Mouse (Mus musculus) intestine, embryonic 16.5 days (tissue): ENCODE data around the gene 4930404N11Rik. TPM values are rescaled to one million over a fixed set of nuclear protein-coding genes. Genes with fewer than 3 reads are reported as not detected.

ENCODE experiments used
- ATAC-seq: fragments of 200-750 bp; cut with Nextera tagmentation; 2 replicates; pipeline ENCODE4 v1.8.0; 2017; ENCODE audit warnings: moderate TSS enrichment, moderate library complexity
- H3K27ac ChIP-seq: fragments of 300-500 bp; sonication (generic); 2 replicates; pipeline ENCODE4 v1.5.1; 2014; ENCODE audit warnings: mild to moderate bottlenecking, low read length
- H3K27me3 ChIP-seq: fragments of 300-500 bp; sonication (generic); replicated peaks from 2 replicates; pipeline ENCODE4 v1.6.1; 2014; ENCODE audit warnings: low read length, control low read depth, mixed read lengths; ENCODE audit not compliant: control insufficient read depth, insufficient read depth
- H3K36me3 ChIP-seq: fragments of 300-500 bp; sonication (generic); 2 replicates; pipeline ENCODE4 v1.6.1; 2014; ENCODE audit warnings: low read length, control low read depth; ENCODE audit not compliant: control insufficient read depth, insufficient read depth
- H3K4me1 ChIP-seq: fragments of 300-500 bp; sonication (generic); 2 replicates; pipeline ENCODE4 v1.6.1; 2014; ENCODE audit warnings: low read length, control low read depth, mixed read lengths; ENCODE audit not compliant: control insufficient read depth, insufficient read depth
- H3K4me2 ChIP-seq: fragments of 300-500 bp; sonication (generic); 2 replicates; pipeline ENCODE4 v1.6.1; 2014; ENCODE audit warnings: low read depth, low read length, control low read depth
- H3K4me3 ChIP-seq: fragments of 300-500 bp; sonication (generic); 2 replicates; pipeline ENCODE4 v1.5.1; 2014; ENCODE audit warnings: mild to moderate bottlenecking, low read length
- H3K9ac ChIP-seq: fragments of 300-500 bp; sonication (generic); 2 replicates; pipeline ENCODE4 v1.6.1; 2014; ENCODE audit warnings: low read depth, low read length
- H3K9me3 ChIP-seq: fragments of 300-500 bp; sonication (generic); 2 replicates; pipeline ENCODE4 v1.6.1; 2016; ENCODE audit warnings: low read length, control low read depth; ENCODE audit not compliant: control insufficient read depth
- WGBS: fragments of 180-500 bp; shearing (Covaris S2); extraction: QIAGEN DNeasy Blood & Tissue Kit; methylation state at CpG from one replicate; pipeline ENCODE4 v1.1.7; 2014; 5-methylcytosine and 5-hydroxymethylcytosine counted together
- polyA plus RNA-seq: library from polyadenylated mRNA; unstranded; fragments of >200 nt; fragmentation: Nextera tagmentation; extraction: Ambion mirVana; gene quantifications from 2 replicates; pipeline ENCODE4 v1.2.1, GENCODE M21; 2015

Gene 4930404N11Rik
- polyA plus RNA-seq, 1 experiment from 2014 or later, result 1.4 TPM

DNA sequence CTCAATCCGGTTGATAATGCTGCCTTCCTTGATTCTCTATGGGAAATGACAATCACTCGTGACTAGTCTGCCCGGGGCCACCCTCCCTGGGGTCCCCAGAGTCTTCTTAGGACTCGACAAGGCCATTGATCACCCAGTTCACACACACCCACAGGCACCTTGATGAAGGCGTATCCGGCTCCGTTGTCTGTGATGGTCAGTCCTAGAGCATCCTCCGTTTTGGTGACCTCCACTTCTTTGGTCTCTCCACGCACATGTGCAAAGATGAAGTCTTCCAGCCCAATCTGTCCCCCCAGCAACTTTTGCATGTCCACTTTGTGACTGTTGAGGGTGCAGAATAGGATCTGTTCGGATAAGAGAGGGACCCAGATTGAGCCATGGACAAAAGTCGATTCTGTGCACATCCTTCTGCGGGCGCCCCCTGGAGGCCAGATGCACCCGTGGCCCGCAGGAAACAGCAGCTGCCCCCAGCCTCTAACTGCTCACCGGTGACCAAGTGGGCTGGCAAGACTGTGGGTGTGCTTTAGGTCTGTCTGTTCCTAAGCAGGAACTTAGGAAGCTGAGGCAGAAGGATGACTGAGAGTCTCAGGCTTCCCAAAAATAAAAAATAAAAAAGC is 24.2 kb downstream of the 4930404N11Rik start:
- H3K9ac ChIP-seq, result no peak overlapping the region
- peaks cover 13% of the 10 kb centered on the region; the same call in 1 of the 2 replicates for H3K27me3 ChIP-seq
- no peak overlapping the region for H3K4me3 ChIP-seq
- H3K4me2 ChIP-seq, result no peak overlapping the region
- peaks cover 21% of the 10 kb centered on the region for H3K4me1 ChIP-seq
- no peaks in the 10 kb centered on the region for H3K9me3 ChIP-seq
- ATAC-seq, result no peak
- no peaks in the 10 kb centered on the region for H3K36me3 ChIP-seq
- 36% methylated on average over 16 of the region's 16 CpGs for WGBS
- no peak overlapping the region for H3K27ac ChIP-seq

DNA sequence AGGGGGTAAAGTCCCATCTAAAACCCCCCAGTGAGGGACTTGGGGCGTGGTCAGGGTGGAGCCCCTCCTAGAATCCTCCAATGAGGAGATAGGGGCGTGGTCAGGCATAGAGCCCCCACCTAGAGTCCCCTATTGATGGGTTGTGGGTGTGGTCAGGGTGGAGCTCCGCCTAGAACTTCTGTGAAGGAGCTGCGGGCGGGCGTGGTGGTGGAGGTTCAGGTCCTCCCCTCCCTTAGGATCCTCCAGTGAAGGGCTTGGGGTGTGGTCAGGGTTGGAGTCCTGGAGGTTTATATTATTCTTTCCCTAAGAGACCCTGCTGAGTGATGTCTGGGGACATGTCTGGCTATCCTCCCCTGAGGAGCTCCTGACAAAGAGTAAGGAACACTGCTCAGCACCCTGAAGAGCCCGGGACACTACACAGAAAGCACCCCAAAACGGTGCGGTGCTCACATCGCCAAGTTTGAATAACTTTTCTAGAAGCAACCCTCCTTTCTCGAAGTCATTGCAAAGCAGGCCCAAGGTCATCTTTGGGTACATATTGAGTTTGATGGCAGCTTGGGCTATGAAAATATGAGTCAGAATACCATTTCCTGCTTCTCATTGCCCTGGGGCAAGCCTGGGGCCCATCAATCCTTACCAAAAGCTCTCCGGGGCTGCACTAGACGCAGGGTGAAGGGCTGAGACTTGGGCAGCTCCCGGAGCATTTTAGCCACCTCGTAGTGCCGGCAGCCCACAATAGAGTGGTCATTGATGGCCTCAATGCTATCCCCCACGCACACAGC is 24.9 kb downstream of the 4930404N11Rik start:
- ATAC-seq, result no peak
- 43% methylated on average over 17 of the region's 17 CpGs for WGBS
- no peak overlapping the region for H3K9ac ChIP-seq
- peaks cover 13% of the 10 kb centered on the region; the same call in 1 of the 2 replicates for H3K27me3 ChIP-seq
- no peaks in the 10 kb centered on the region for H3K36me3 ChIP-seq
- H3K27ac ChIP-seq, result no peak overlapping the region
- no peak overlapping the region for H3K4me2 ChIP-seq
- H3K9me3 ChIP-seq, result no peaks in the 10 kb centered on the region
- H3K4me3 ChIP-seq, result no peak overlapping the region
- peaks cover 26% of the 10 kb centered on the region for H3K4me1 ChIP-seq

DNA sequence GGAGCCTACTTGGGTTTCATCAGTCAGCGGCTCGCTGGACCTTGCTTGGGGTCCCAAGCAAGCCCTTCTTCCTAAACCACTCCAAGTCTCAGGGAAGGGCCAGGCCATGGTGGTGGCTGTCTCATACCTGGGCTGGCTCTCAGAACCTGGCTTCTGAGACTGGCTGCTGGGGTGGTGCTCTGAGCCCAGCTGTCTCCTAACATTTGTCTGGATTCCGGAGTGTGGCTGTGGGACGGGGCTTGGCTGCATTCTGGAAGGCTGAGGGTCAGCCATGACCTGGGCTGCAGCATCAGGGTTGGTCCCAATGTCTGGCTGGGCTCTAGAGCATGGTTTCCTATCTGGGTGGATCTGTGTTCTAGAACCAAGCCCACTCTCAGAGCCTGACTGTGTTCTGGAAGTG is 29.1 kb downstream of the 4930404N11Rik start:
- no peak overlapping the region for H3K4me3 ChIP-seq
- H3K27me3 ChIP-seq, result peaks cover 9% of the 10 kb centered on the region; the same call in 1 of the 2 replicates
- no peak for ATAC-seq
- no peaks in the 10 kb centered on the region for H3K9me3 ChIP-seq
- peak overlapping the region; percentile 83 for H3K27ac ChIP-seq
- H3K4me1 ChIP-seq, result peaks cover 32% of the 10 kb centered on the region
- H3K36me3 ChIP-seq, result no peaks in the 10 kb centered on the region
- 91% methylated on average over 4 of the region's 4 CpGs for WGBS
- no peak overlapping the region for H3K4me2 ChIP-seq
- H3K9ac ChIP-seq, result peak overlapping the region; percentile 37

DNA sequence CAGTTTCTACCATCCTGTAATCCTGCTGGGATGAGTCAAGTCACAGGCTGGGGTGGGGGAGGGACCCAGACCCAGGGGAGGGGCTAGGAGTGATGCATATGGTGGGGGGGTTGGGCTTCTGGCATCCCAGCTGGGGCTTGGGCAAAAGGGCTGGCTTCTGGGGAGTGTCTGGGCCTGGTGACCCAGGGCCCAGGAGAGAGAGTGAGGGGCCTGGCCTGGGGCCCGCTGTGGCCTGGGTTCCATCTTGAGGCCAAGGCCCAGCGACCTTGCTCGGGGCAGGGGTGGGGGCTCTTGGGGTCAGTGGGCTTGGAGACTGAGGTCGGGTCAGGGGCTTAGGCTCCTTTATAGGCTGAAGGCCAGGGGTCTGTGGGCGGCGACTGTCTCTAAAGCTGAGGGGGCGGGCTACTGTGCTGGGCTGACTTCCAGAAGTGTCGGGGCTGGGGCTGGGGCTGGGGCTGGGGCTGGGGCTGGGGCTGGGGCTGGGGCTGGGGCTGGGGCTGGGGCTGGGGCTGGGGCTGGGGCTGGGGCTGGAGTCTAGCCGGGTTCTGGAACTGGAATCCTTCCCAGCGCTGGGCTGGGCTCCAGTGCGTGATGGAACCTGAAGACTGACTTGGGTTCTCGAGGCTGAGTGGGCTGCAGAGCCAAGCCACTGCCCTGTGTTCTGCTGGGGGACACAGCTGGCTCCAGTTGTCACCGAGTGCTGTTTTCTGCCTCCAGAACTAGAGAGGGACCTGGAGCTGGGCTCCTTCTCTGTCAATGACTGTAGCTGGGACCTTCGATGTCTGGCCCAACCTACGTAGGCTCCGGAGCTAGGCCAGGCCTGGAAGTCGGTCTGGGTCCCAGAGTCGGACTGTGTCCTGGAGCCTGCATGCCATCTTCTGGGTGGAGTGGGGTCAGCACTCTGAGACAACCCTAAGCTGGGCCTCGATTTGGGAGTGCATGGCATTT is 29.9 kb downstream of the 4930404N11Rik start:
- H3K4me1 ChIP-seq, result peaks cover 26% of the 10 kb centered on the region
- H3K27ac ChIP-seq, result peak overlapping the region; percentile 92
- peak overlapping the region; percentile 4; the same call in 1 of the 2 replicates for H3K4me2 ChIP-seq
- peaks cover 9% of the 10 kb centered on the region; the same call in 1 of the 2 replicates for H3K27me3 ChIP-seq
- H3K4me3 ChIP-seq, result no peak overlapping the region
- peak overlapping the region; percentile 48 for H3K9ac ChIP-seq
- H3K9me3 ChIP-seq, result no peaks in the 10 kb centered on the region
- peak; percentile 56 for ATAC-seq
- no peaks in the 10 kb centered on the region for H3K36me3 ChIP-seq
- WGBS, result 45% methylated on average over 19 of the region's 19 CpGs

DNA sequence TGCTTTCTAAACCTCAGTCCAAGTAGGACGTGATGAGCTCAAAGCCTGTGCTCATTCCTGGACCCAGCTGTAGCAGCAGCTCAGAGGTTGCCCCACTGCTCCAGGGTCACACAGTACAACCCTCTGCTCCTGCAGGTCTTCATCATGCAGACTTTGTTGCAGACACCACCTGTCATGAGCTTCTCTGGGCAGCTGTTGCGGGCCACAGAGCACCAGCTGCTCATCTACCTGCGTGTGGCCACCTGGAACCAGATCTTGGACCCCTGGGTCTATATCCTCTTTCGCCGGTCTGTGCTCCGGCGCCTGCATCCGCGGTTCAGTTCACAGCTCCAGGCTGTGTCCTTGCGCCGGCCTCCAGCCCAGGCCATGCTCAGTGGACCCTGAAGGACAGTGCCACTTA is 31.3 kb downstream of the 4930404N11Rik start:
- Histone ChIP-seq H3K9ac (peak overlapping the region; percentile 48), H3K4me1 (peaks cover 31% of the 10 kb centered on the region)

DNA sequence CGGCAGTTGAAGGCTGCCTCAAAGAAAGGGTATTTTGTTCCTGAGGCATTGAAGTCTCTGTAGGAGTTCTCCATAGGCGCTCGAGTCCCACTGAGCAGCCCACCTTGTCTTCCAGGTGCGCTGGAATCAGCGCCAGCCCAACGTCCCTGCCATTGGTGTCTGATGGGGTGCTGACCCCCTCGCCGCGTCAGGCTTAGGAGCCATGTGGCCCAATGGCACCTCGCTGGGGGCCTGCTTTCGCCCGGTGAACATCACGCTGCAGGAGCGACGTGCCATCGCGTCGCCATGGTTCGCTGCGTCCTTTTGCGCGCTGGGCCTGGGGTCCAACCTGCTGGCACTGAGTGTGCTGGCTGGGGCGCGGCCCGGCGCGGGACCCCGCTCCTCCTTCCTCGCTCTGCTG is 33.3 kb downstream of the 4930404N11Rik start:
- Histone ChIP-seq H3K4me1 (peaks cover 47% of the 10 kb centered on the region), H3K27ac (no peak overlapping the region), H3K27me3 (peaks cover 9% of the 10 kb centered on the region; the same call in 1 of the 2 replicates), H3K4me3 (peak overlapping the region; percentile 24), H3K9ac (peak overlapping the region; percentile 29; the same call in 1 of the 2 replicates), H3K9me3 (no peaks in the 10 kb centered on the region), H3K4me2 (peak overlapping the region; percentile 37), H3K36me3 (no peaks in the 10 kb centered on the region)
- ATAC-seq, result no peak
- WGBS, result 29% methylated on average over 29 of the region's 29 CpGs

More for the DNA sequence above, 31.3 kb downstream of the 4930404N11Rik start:
- Histone ChIP-seq H3K9me3 (no peaks in the 10 kb centered on the region), H3K27me3 (peaks cover 9% of the 10 kb centered on the region; the same call in 1 of the 2 replicates), H3K4me2 (no peak overlapping the region), H3K4me3 (no peak overlapping the region), H3K27ac (peak overlapping the region; percentile 92), H3K36me3 (no peaks in the 10 kb centered on the region)
- no peak for ATAC-seq
- WGBS, result 74% methylated on average over 11 of the region's 11 CpGs

DNA sequence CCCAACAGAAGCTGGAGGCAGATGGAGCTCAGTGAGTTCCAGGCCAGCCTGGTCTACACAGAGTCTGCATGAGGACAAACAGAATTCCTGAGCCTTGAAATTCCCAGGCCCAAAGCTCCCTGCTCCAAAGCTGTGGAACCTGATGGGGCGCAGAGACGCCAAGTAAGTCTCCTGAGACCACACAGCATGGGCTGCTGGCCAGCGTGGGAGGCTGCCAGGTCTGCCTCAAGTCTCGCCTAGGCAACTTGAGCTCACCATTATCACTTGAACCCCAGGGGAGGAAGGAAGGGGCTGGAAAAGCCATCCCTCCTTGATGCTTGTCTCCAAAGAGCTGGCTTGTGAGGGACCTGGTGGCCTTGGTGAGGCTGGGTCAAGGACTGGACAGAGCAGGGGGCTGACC is 35.6 kb downstream of the 4930404N11Rik start:
- no peak for ATAC-seq
- peaks cover 36% of the 10 kb centered on the region for H3K4me1 ChIP-seq
- peak overlapping the region; percentile 95 for H3K27ac ChIP-seq
- peak overlapping the region; percentile 35 for H3K4me2 ChIP-seq
- peaks cover 22% of the 10 kb centered on the region for H3K36me3 ChIP-seq
- H3K27me3 ChIP-seq, result peaks cover 9% of the 10 kb centered on the region; the same call in 1 of the 2 replicates
- WGBS, result 54% methylated on average over 4 of the region's 4 CpGs
- peak overlapping the region; percentile 63 for H3K9ac ChIP-seq
- H3K9me3 ChIP-seq, result no peaks in the 10 kb centered on the region
- H3K4me3 ChIP-seq, result peak overlapping the region; percentile 40; the same call in 1 of the 2 replicates

DNA sequence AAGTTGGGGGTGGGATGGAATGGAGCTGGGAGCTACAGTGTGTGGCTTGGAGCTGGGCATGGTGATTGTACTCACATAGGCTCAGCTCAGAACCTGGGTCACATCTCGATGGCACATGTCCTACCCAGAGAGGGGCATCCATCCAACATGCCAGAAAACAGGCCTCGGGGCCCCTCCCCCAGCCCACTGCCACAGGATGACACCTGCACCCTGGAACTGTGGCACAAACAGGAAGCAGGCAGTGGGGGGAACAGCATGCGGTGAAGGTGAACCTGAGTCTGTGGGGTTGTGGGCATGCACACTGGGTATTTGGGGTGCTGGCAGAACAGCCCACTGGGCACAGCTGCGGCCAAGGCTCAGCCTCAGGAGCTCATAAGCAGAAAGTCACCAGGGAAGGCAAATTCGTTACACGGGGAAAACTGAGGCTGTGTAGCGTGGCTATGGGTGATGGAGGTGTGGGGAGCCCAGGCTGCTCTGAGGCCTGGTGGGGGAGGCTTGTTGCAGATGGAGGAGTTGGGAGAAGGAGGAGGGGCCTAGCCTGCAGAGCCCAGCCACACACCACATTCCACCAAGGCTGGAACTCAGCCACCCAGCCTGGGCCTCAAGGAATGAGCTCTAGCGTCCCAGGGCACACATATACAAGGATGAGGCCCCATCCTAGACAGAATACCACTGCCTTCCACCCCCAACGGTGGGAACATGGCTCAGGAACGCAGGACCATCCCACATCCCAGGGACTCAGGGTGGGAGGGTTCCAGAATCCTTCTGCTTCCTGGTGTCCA is 36.2 kb downstream of the 4930404N11Rik start:
- Histone ChIP-seq H3K36me3 (peaks cover 28% of the 10 kb centered on the region), H3K4me3 (peak overlapping the region; percentile 40), H3K27ac (peak overlapping the region; percentile 95), H3K4me2 (peak overlapping the region; percentile 55), H3K9me3 (no peaks in the 10 kb centered on the region), H3K4me1 (peaks cover 32% of the 10 kb centered on the region), H3K27me3 (peaks cover 9% of the 10 kb centered on the region; the same call in 1 of the 2 replicates), H3K9ac (peak overlapping the region; percentile 63)
- ATAC-seq, result peak; percentile 80
- 48% methylated on average over 10 of the region's 10 CpGs for WGBS
